Mouse (Mus musculus) bone marrow macrophage, adult 2 months (primary cell): ENCODE measurements around the gene Olfr317. TPM values are rescaled to one million over a fixed set of nuclear protein-coding genes. Genes with fewer than 3 reads are reported as not detected.
"Not testable (repeated sequence)": the region's sequence is repeated elsewhere in the genome, so short reads cannot be mapped to it uniquely, and the experiment has no call there.

Source experiments
- H3K27ac ChIP-seq: 2 replicates; pipeline ENCODE4 v1.5.1; 2012; ENCODE audit warnings: low read depth, low read length; ENCODE audit not compliant: insufficient read depth
- H3K4me1 ChIP-seq: 2 replicates; pipeline ENCODE4 v1.6.1; 2012; ENCODE audit warnings: low read length; ENCODE audit not compliant: control insufficient read depth, insufficient read depth
- H3K4me3 ChIP-seq: 2 replicates; pipeline ENCODE4 v1.5.1; 2012; ENCODE audit warnings: mild to moderate bottlenecking, low read length, moderate library complexity; ENCODE audit not compliant: insufficient read depth
- CTCF ChIP-seq: IDR thresholded peaks from 2 replicates; pipeline ENCODE4 v1.5.1; 2012; ENCODE audit warnings: low read depth, mild to moderate bottlenecking, low read length, moderate library complexity
- POLR2A ChIP-seq: IDR thresholded peaks from 2 replicates; pipeline ENCODE4 v1.6.1; 2012; ENCODE audit warnings: mild to moderate bottlenecking, low read depth, low read length, borderline replicate concordance
- polyA plus RNA-seq: library from polyadenylated mRNA; stranded (reverse); fragments of >200 nt; gene quantifications from 2 replicates; pipeline ENCODE4 v1.2.4, GENCODE M21; 2012; ENCODE audit not compliant: missing spikeins, insufficient read depth, insufficient read length

Gene Olfr317
- polyA plus RNA-seq, 1 experiment, result not detected

DNA sequence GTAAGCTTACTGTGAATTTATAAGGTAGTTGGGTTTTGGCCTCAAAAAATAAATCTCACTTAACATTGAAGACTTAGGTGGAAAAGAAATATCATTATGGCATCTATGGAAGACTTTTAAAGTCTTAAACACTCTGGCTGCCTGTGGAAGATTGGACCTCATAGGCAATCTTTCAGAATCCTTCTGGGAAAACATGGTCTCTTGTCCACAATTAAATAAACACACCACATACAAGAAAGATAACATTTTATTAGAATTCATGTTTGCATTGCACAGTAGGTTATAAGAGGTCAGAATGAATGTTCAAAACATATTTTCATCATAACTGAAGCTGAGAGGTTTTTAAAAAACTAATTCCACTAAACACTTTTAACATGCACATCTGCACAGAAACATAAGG is 15.1 kb downstream of the Olfr317 start, which contains the start of gene Olfr318:
Gene Olfr318 (minus strand): TSS at position 101 of the 400 bp plus-strand sequence.
- no peaks in the 10 kb centered on the region for H3K4me1 ChIP-seq
- TF ChIP-seq CTCF (no peak), POLR2A (no peak)
- no peak within 1 kb of the TSS for H3K4me3 ChIP-seq
- no peak within 1 kb of the TSS for H3K27ac ChIP-seq

GRCm38 (mm10) chr11:58719701-58720100 is 19.3 kb downstream of the Olfr317 start:
- Histone ChIP-seq H3K4me3 (no peak overlapping the region), H3K27ac (no peak overlapping the region), H3K4me1 (no peaks in the 10 kb centered on the region)
- TF ChIP-seq CTCF (no peak), POLR2A (no peak)

GRCm38 (mm10) chr11:58717723-58718122 is 21.3 kb downstream of the Olfr317 start:
- not testable (repeated sequence) for H3K4me3 ChIP-seq, H3K4me1 ChIP-seq, H3K27ac ChIP-seq

- no peaks in the 10 kb centered on the region for H3K4me1 ChIP-seq
- no peak overlapping the region for H3K4me3 ChIP-seq
- H3K27ac ChIP-seq, result no peak overlapping the region
- TF ChIP-seq POLR2A (no peak), CTCF (no peak)
Measured at GRCm38 (mm10) chr11:58709086-58709485, 29.9 kb downstream of the Olfr317 start.

GRCm38 (mm10) chr11:58698862-58699261 is 40.1 kb downstream of the Olfr317 start, which contains the start of gene Olfr319:
Gene Olfr319, plus strand, starts transcription at chr11:58699162.
- Histone ChIP-seq H3K4me1 (no peaks in the 10 kb centered on the region), H3K27ac (no peak within 1 kb of the TSS), H3K4me3 (no peak within 1 kb of the TSS)
- TF ChIP-seq POLR2A (no peak), CTCF (no peak)

Other genes with a start within 250 kb of the Olfr317 start
- not detected in 2 replicates for gene Olfr332, start 246.7 kb downstream of the Olfr317 start, polyA plus RNA-seq
- not detected in 2 replicates for gene Olfr331, start 236.6 kb downstream of the Olfr317 start, polyA plus RNA-seq
- not detected in 2 replicates for gene Olfr330, start 204.4 kb downstream of the Olfr317 start, polyA plus RNA-seq
- gene Olfr329-ps, start 192.8 kb downstream of the Olfr317 start, polyA plus RNA-seq, result not detected in 2 replicates
- gene Olfr328, start 183.6 kb downstream of the Olfr317 start, polyA plus RNA-seq, result not detected in 2 replicates
- gene Olfr224, start 168.7 kb downstream of the Olfr317 start, polyA plus RNA-seq, result not detected in 2 replicates
- not detected in 2 replicates for gene Olfr325, start 161.5 kb downstream of the Olfr317 start, polyA plus RNA-seq
- not detected in 2 replicates for gene Olfr324, start 144.1 kb downstream of the Olfr317 start, polyA plus RNA-seq
- not detected in 2 replicates for gene 2210407C18Rik, start 123.1 kb downstream of the Olfr317 start, polyA plus RNA-seq
- not detected in 2 replicates for gene Olfr323, start 108.7 kb downstream of the Olfr317 start, polyA plus RNA-seq
- not detected in 2 replicates for gene Trim58, start 98.7 kb downstream of the Olfr317 start, polyA plus RNA-seq
- gene Olfr322, start 80.4 kb downstream of the Olfr317 start, polyA plus RNA-seq, result not detected in 2 replicates
- not detected in 2 replicates for gene Olfr320, start 58.1 kb downstream of the Olfr317 start, polyA plus RNA-seq
- gene Olfr319, start 40.0 kb downstream of the Olfr317 start, polyA plus RNA-seq, result not detected in 2 replicates
- gene Olfr318, start 15.2 kb downstream of the Olfr317 start, polyA plus RNA-seq, result not detected in 2 replicates
- gene Olfr316, start 13.5 kb upstream of the Olfr317 start, polyA plus RNA-seq, result not detected in 2 replicates
- gene Olfr315, start 34.0 kb upstream of the Olfr317 start, polyA plus RNA-seq, result not detected in 2 replicates
- not detected in 2 replicates for gene Olfr314, start 43.7 kb upstream of the Olfr317 start, polyA plus RNA-seq
- not detected in 2 replicates for gene Fam183b, start 62.7 kb upstream of the Olfr317 start, polyA plus RNA-seq
- not detected in 2 replicates for gene Olfr313, start 75.8 kb upstream of the Olfr317 start, polyA plus RNA-seq
- gene Olfr312, start 90.0 kb upstream of the Olfr317 start, polyA plus RNA-seq, result not detected in 2 replicates
- gene Olfr311, start 100.0 kb upstream of the Olfr317 start, polyA plus RNA-seq, result not detected in 2 replicates
- gene Gm12258, start 107.9 kb upstream of the Olfr317 start, polyA plus RNA-seq, result 3.8 and 5.3 TPM in 2 replicates
- gene 2810021J22Rik, start 128.0 kb upstream of the Olfr317 start, polyA plus RNA-seq, result 3.6 and 4.5 TPM in 2 replicates
- 3.3 and 4.0 TPM in 2 replicates for gene Zfp39, start 165.0 kb upstream of the Olfr317 start, polyA plus RNA-seq
- gene Btnl10, start 178.7 kb upstream of the Olfr317 start, polyA plus RNA-seq, result not detected in 2 replicates
- gene Rnf187, start 199.7 kb upstream of the Olfr317 start, polyA plus RNA-seq, result 99.5 and 112 TPM in 2 replicates
- 1.4 TPM in 1 of 2 replicates, not detected in the other for gene Hist3h2ba, start 209.7 kb upstream of the Olfr317 start, polyA plus RNA-seq
- 32.0 and 37.9 TPM in 2 replicates for gene Hist3h2a, start 215.5 kb upstream of the Olfr317 start, polyA plus RNA-seq
- 0.28 TPM in 1 of 2 replicates, not detected in the other for gene Trim17, start 215.5 kb upstream of the Olfr317 start, polyA plus RNA-seq
- 21.2 and 22.6 TPM in 2 replicates for gene Trim11, start 238.9 kb upstream of the Olfr317 start, polyA plus RNA-seq